Mouse (Mus musculus): ENCODE results near the gene Lrrc3c. TPM values are rescaled to one million over a fixed set of nuclear protein-coding genes. Genes with fewer than 3 reads are reported as not detected.

Gene Lrrc3c
- polyA plus RNA-seq (2012; rRNA removed), result not detected in 2 replicates

- no peak for TF ChIP-seq POLR2A (IDR thresholded peaks at IDR 0.05; ENCODE audit: borderline replicate concordance, extremely low read depth, insufficient read depth, insufficient read length, poor library complexity, severe bottlenecking)
- no peak for TF ChIP-seq CTCF (IDR thresholded peaks at IDR 0.05; ENCODE audit: borderline replicate concordance, extremely low read depth, insufficient read depth, insufficient read length)
- no peak for DNase-seq (ENCODE audit: low read depth)
Measured at GRCm38 (mm10) chr11:98597991-98598390, at the start of gene Lrrc3c. TSS of gene Lrrc3c (plus strand) at chr11:98598291.

GRCm38 (mm10) chr11:98549363-98549762 lies 48.7 kb upstream of the Lrrc3c start:
- no peak for DNase-seq (ENCODE audit: low read depth)
- TF ChIP-seq POLR2A (IDR thresholded peaks at IDR 0.05; ENCODE audit: borderline replicate concordance, extremely low read depth, insufficient read depth, insufficient read length, poor library complexity, severe bottlenecking) (no peak), CTCF (IDR thresholded peaks at IDR 0.05; ENCODE audit: borderline replicate concordance, extremely low read depth, insufficient read depth, insufficient read length) (no peak)

- TF ChIP-seq POLR2A (IDR thresholded peaks at IDR 0.05; ENCODE audit: borderline replicate concordance, extremely low read depth, insufficient read depth, insufficient read length, poor library complexity, severe bottlenecking), result no peak
- TF ChIP-seq CTCF (IDR thresholded peaks at IDR 0.05; ENCODE audit: borderline replicate concordance, extremely low read depth, insufficient read depth, insufficient read length), result no peak; the same call in 1 of the 2 replicates
- DNase-seq (ENCODE audit: low read depth), result no peak
Measured at GRCm38 (mm10) chr11:98550311-98550974, 47.6 kb upstream of the Lrrc3c start.

- TF ChIP-seq POLR2A (IDR thresholded peaks at IDR 0.05; ENCODE audit: borderline replicate concordance, extremely low read depth, insufficient read depth, insufficient read length, poor library complexity, severe bottlenecking) (peak; percentile 13; the same call in 1 of the 2 replicates), CTCF (IDR thresholded peaks at IDR 0.05; ENCODE audit: borderline replicate concordance, extremely low read depth, insufficient read depth, insufficient read length) (no peak)
Measured at GRCm38 (mm10) chr11:98550975-98551828, 46.9 kb upstream of the Lrrc3c start, which contains the start of gene Zpbp2. TSS of gene Zpbp2 (plus strand) at chr11:98551097.

GRCm38 (mm10) chr11:98553966-98554365 lies 44.1 kb upstream of the Lrrc3c start:
- no peak for TF ChIP-seq CTCF (IDR thresholded peaks at IDR 0.05; ENCODE audit: borderline replicate concordance, extremely low read depth, insufficient read depth, insufficient read length)
- no peak for TF ChIP-seq POLR2A (IDR thresholded peaks at IDR 0.05; ENCODE audit: borderline replicate concordance, extremely low read depth, insufficient read depth, insufficient read length, poor library complexity, severe bottlenecking)
- DNase-seq (ENCODE audit: low read depth), result no peak

More at GRCm38 (mm10) chr11:98550975-98551828, 46.9 kb upstream of the Lrrc3c start, which contains the start of gene Zpbp2:
- DNase-seq (ENCODE audit: low read depth), result peak; percentile 97

- TF ChIP-seq POLR2A (IDR thresholded peaks at IDR 0.05; ENCODE audit: borderline replicate concordance, extremely low read depth, insufficient read depth, insufficient read length, poor library complexity, severe bottlenecking), result no peak
- no peak for TF ChIP-seq CTCF (IDR thresholded peaks at IDR 0.05; ENCODE audit: borderline replicate concordance, extremely low read depth, insufficient read depth, insufficient read length)
- peak; percentile 15 for DNase-seq (ENCODE audit: low read depth)
Measured at GRCm38 (mm10) chr11:98555124-98555700, 42.9 kb upstream of the Lrrc3c start.

- TF ChIP-seq POLR2A (IDR thresholded peaks at IDR 0.05; ENCODE audit: borderline replicate concordance, extremely low read depth, insufficient read depth, insufficient read length, poor library complexity, severe bottlenecking) (no peak), CTCF (IDR thresholded peaks at IDR 0.05; ENCODE audit: borderline replicate concordance, extremely low read depth, insufficient read depth, insufficient read length) (no peak)
- DNase-seq (ENCODE audit: low read depth), result peak; percentile 21
Measured at GRCm38 (mm10) chr11:98560942-98561341, 37.1 kb upstream of the Lrrc3c start.

- TF ChIP-seq POLR2A (IDR thresholded peaks at IDR 0.05; ENCODE audit: borderline replicate concordance, extremely low read depth, insufficient read depth, insufficient read length, poor library complexity, severe bottlenecking), result no peak
- TF ChIP-seq CTCF (IDR thresholded peaks at IDR 0.05; ENCODE audit: borderline replicate concordance, extremely low read depth, insufficient read depth, insufficient read length), result no peak
- no peak for DNase-seq (ENCODE audit: low read depth)
Measured at GRCm38 (mm10) chr11:98563025-98563424, 35.1 kb upstream of the Lrrc3c start.

GRCm38 (mm10) chr11:98563921-98564414 lies 34.1 kb upstream of the Lrrc3c start:
- TF ChIP-seq POLR2A (IDR thresholded peaks at IDR 0.05; ENCODE audit: borderline replicate concordance, extremely low read depth, insufficient read depth, insufficient read length, poor library complexity, severe bottlenecking), result no peak
- no peak for TF ChIP-seq CTCF (IDR thresholded peaks at IDR 0.05; ENCODE audit: borderline replicate concordance, extremely low read depth, insufficient read depth, insufficient read length)
- no peak for DNase-seq (ENCODE audit: low read depth)

GRCm38 (mm10) chr11:98568326-98568725 lies 29.8 kb upstream of the Lrrc3c start:
- TF ChIP-seq POLR2A (IDR thresholded peaks at IDR 0.05; ENCODE audit: borderline replicate concordance, extremely low read depth, insufficient read depth, insufficient read length, poor library complexity, severe bottlenecking) (no peak), CTCF (IDR thresholded peaks at IDR 0.05; ENCODE audit: borderline replicate concordance, extremely low read depth, insufficient read depth, insufficient read length) (peak; percentile 41; the same call in 1 of the 2 replicates)

GRCm38 (mm10) chr11:98569461-98569860 lies 28.6 kb upstream of the Lrrc3c start:
- TF ChIP-seq POLR2A (IDR thresholded peaks at IDR 0.05; ENCODE audit: borderline replicate concordance, extremely low read depth, insufficient read depth, insufficient read length, poor library complexity, severe bottlenecking), result no peak
- no peak for TF ChIP-seq CTCF (IDR thresholded peaks at IDR 0.05; ENCODE audit: borderline replicate concordance, extremely low read depth, insufficient read depth, insufficient read length)

More at GRCm38 (mm10) chr11:98568326-98568725, 29.8 kb upstream of the Lrrc3c start:
- no peak for DNase-seq (ENCODE audit: low read depth)

More at GRCm38 (mm10) chr11:98569461-98569860, 28.6 kb upstream of the Lrrc3c start:
- DNase-seq (ENCODE audit: low read depth), result no peak

All from brain, embryonic 14.5 days (tissue).